Mouse (Mus musculus) brain, adult 2 months (tissue): ENCODE measurements at regions not wholly inside any gene's neighbourhood (a gene's known extent, or its start where the extent isn't known, plus 50 kb on each side); places are given as distances from the start of the nearest gene placed in this dataset.
"Not testable (repeated sequence)": the region's sequence is repeated elsewhere in the genome, so short reads cannot be mapped to it uniquely, and the experiment has no call there.

Experiments used
- DNase-seq: peaks from one replicate; pipeline ENCODE4 v3.0.0; 2011; ENCODE audit warnings: low read depth, low spot score

DNA sequence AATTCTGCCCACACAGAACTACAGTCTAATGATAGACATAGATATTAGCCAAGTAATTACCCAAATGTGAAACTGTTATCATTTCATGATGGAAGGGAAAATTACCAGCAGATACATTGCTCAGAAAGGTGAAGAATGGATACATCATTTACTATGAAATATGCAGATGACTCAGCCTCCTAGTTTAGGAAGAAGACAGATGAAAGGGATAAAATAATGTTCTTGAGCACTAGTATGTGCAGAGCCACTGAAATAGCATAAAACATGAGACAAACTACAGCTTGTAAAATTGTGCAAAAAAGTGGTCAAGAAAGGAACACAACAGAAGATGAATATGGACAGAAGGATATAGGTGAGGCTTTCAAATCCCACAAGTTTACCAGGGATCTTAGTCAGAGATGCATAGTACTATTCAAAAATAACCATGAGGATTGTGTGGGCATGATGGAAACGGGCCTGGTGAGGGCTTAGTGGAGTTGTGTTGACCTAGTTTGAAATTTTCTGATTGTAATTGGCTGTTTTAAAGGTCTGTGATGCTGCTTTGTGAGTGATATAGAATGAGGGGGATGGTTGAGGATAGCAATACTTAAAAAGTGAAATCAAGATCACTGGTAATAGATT is 883.3 kb downstream of the Dnajb9 start:
- peak; percentile 45 for DNase-seq

- DNase-seq, result peak; percentile 80
These were observed 899.8 kb downstream of the Dnajb9 start for GRCm38 (mm10) chr12:43310293-43310692.

DNA sequence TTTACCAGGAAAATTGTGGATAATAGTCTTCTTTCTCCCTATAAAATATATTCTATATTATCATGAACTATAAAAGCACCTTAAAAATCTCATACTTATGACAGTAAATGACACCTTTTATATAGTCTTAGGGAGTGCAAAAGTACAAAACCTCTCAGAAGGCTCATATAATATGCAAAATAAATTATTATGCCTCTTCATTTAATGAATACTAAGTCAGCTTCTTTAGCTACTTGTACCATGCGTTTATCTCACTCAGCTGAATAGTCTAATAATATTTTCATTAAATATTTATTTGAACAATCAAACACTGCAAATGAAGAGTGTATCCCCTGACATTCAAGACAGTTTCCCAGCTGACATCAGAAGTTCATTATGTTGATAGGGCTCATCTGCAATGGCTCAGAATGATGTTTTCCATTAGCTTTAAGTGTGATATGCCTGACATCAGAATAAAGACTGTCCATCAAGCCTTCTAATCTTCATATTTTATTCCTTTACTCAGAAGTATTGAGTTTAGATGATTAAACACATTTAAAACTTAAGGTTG is 903.5 kb downstream of the Dnajb9 start:
- no peak for DNase-seq

DNA sequence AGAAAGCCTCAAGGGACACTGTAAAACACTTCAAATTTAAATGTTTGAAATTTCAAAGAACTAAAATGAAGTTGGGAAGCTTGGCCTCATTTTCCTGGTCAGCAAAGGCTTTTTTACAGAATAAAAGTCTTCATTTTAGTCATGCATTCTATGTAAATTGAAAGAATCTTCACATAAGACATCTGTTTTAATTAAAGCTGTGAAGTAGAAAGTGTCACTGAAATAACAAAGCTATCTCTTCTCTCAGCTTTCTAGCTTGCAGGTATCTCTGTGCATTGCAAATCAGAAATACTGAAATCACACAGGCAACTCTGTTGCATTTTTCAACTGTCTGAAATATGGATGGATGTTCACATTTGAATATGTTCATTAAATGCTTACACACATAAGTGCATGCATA is 909.6 kb downstream of the Dnajb9 start:
- peak; percentile 9 for DNase-seq

DNA sequence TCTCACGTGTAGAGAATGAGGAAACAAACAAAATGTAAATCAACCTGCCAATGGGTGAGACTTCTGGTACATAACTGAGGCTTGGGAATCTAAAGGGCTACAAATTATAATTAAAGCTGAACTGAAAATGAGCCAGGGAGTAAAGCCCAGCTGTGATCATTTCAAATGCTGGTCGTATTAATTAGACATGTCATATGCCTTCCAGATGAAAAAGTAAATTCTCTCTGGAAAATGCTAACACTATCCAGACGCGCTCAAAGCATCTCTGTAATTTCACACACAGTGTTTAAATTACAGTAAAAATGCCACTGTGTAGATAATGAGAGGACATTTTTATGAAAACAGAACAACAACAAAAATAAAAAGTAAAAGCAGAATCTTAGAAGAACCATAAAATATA is 929.7 kb downstream of the Dnajb9 start:
- no peak for DNase-seq

DNA sequence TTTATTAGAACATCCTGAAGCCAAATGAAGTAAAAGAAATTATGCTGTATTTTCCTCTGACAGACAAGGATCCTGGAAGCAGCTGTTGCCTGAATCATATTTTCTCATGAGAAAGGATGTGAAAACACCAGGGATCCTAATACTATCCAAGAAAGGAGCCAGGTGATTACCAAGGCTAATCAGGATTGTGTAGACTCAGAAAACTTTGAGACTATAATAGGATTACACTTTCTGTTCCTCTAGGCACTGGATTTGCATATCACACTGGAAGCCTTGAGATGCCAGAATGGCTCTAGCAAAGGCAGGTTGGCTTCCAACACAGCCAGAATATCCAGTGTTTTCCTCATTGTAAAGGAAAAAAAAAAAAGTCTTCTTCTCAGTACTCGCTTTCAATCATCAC is 945.1 kb downstream of the Dnajb9 start:
- no peak for DNase-seq

DNA sequence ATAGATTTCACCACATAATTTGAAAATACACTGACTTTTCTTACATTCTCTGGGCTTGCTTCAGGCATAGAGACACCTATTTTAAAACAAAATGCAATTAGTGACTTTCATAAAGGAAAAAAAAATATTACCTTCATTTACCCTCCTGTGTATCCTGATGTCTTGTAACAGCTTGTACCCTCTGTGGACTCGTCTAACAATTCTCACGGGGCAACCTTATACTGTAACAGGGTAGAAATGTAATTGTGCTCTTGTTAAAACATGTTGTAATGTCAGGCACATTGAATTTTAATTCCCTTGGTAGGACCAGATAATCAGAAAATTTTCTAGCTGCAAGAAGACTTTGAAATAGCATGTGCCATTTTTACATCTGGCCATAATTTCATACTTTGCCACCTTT is 946.3 kb downstream of the Dnajb9 start:
- no peak for DNase-seq

DNA sequence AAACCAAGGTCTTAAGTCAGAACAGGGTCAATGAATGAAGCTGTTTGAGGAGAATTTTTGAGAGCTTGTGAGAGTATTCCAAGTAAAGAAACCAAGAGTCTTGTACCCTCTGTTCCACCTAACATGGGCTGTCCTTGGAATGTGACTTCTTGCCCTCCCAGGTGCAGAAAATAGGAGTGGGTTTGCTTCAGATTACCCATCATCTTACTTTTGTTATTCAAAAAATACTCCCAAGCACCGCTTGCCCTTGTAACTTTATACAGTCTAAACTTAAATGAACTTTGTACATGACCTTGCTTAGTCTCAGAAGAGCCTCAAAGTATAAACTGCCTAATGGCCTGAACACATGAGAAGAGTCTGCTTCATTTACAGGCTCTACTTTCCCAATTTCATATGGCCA is 984.2 kb downstream of the Dnajb9 start:
- no peak for DNase-seq

DNA sequence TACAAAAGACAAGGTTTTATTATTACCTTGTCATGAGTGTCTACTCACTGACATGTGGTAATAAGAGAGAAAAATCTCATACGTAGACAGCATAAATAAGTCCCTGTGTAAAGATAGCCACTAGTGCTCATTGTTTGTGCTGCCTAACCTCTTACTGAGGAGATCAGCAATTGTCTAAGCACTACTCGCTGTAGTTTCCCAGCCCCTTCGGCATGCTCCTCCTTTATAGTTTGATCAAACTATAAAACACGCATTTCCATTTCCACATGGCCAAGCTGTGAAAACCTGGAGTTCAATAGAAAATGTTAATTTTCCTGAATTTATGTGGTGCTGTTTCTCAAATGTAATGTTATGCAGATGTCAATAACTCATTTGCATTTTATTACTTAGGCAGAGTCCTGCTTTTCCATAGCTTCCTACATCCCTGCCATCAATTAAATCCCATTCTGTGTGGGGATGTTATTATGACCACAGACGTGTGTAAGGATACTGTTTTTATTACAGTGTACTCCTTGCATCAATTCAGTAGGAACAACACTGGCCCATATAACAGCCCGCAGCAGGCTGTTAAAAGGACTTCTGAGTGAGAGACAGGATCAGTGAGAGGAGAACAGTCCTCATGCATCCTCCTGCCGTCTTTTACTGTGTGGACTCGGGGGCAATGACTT is 986.2 kb downstream of the Dnajb9 start:
- DNase-seq, result no peak

DNA sequence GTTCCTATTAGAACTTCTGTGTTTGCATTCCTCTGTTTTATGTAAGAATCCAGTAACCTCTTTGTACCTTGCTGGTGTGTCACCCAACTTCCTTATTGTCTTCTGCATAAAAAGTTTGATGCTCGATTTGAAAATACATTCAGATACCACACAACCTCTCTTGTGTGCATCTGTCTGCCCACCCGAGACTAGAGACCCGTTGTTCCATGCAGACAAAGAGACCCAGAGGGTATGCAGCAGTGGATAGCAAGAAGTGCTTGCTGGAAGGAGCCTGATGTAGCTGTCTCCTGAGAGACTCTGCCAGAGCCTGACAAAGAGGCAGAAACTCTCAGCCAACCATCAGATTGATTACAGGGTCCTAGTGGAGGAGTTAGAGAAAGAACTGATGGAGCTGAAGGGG is 997.8 kb downstream of the Dnajb9 start:
- not testable (repeated sequence) for DNase-seq

- DNase-seq, result no peak
These were observed 1005.5 kb downstream of the Dnajb9 start for GRCm38 (mm10) chr12:43204589-43204988.
